Mouse (Mus musculus) bone marrow macrophage, adult 2 months (primary cell): ENCODE data around the gene Mef2d.

Experiments used
- CTCF ChIP-seq: IDR thresholded peaks from 2 replicates; pipeline ENCODE4 v1.5.1; 2012; ENCODE audit warnings: low read depth, mild to moderate bottlenecking, low read length, moderate library complexity
- POLR2A ChIP-seq: IDR thresholded peaks from 2 replicates; pipeline ENCODE4 v1.6.1; 2012; ENCODE audit warnings: mild to moderate bottlenecking, low read depth, low read length, borderline replicate concordance

DNA sequence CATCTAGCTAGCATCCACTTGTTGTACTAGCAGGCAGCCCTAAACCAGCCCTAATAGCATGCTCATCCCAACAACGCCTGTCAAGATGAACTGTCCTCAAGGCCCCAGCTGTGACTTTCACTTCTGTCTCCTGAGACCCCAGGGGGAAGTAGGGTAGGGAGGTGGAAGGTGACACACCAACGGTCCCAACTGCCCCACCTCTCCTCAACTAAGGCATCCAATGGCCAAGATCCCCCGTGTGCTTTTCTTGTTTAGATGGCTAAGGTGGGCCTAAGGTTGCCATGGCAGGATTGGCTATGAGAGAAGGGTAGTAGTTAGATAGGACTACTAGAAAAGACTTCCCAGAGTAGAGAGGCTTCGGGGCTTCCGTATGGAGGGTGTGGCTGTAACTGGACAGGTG lies 6.2 kb downstream of the Mef2d start:
- TF ChIP-seq POLR2A, result no peak
- TF ChIP-seq CTCF, result no peak
